Mouse (Mus musculus): ENCODE measurements at regions not wholly inside any gene's neighbourhood (a gene's known extent, or its start where the extent isn't known, plus 50 kb on each side); places are given as distances from the start of the nearest gene placed in this dataset.
"Not testable (repeated sequence)": the region's sequence is repeated elsewhere in the genome, so short reads cannot be mapped to it uniquely, and the experiment has no call there.

DNA sequence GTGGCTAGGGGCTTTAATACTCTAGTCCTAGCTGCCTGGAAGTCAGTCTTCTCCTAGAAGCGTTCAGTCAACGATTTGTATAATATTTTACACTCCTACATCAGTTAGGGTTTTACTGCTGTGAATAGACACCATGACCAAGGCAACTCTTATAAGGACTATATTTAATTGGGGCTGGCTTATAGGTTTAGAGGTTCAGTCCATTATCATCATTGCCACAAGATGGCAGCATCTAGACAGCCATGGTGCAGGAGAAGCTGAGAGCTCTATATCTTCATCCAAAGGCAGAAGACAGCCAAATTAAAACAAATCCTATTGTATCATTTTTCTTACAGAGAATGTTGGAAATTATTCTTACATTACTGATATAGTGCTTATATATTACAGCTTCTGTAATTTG lies 167.0 kb upstream of the Ndn start:
- ChIA-PET POLR2A (no interaction called here), CTCF (interaction anchor here in 3 of 4 experiments (0.6 to 1.7 kb wide), 5 partner anchors 18 to 221 kb away, joined by 3 to 6 read pairs (median 4); no protein-coding TSS in a partner anchor)

GRCm38 (mm10) chr7:62208529-62208928 lies 137.8 kb upstream of the Ndn start:
- POLR2A ChIA-PET = no interaction called here
- CTCF ChIA-PET = interaction anchor here in 1 of 4 experiments (0.6 kb wide), 1 partner anchor 453 kb away, joined by 3 read pairs; no protein-coding TSS in a partner anchor

GRCm38 (mm10) chr7:62209117-62209700 lies 137.2 kb upstream of the Ndn start:
- CTCF ChIA-PET = interaction anchor here (0.6 to 1.1 kb wide), 16 partner anchors 16 to 454 kb away, joined by 3 to 16 read pairs (median 4); partner anchors contain the start of gene Mkrn3 (in 1 of the 4)
- POLR2A ChIA-PET = interaction anchor here in 2 of 4 experiments (0.6 kb wide), 2 partner anchors 77 to 1728 kb away, joined by 5 to 6 read pairs; no protein-coding TSS in a partner anchor

GRCm38 (mm10) chr7:62225184-62225583 lies 121.2 kb upstream of the Ndn start:
- CTCF ChIA-PET = interaction anchor here in 1 of 4 experiments (0.7 to 1.5 kb wide), 2 partner anchors 16 to 175 kb away, joined by 4 to 6 read pairs; no protein-coding TSS in a partner anchor
- POLR2A ChIA-PET = no interaction called here

DNA sequence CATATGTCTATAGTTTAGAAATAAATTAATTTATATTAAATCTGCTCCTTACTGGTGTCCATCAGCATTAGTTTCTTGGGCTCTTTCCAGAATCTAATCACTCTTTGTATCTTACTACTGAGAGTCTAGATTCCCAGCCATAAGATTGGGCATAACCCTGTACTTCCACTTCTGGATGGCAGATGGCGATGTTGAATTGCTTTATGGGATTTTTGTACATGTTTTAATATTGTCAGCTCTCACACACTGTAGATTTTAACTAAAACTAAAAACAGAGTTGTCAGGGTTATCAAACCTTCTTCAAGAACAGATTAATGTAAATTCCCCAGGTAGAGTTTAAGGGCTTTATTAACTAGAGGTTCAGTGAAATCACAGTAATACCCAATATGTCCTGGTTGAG lies 118.6 kb upstream of the Ndn start:
- ChIA-PET CTCF (interaction anchor here in 2 of 4 experiments (0.6 to 1.0 kb wide), 2 partner anchors 149 kb away, joined by 3 to 4 read pairs; partner anchors contain the start of gene Magel2 (in 2 of the 2)), POLR2A (no interaction called here)

DNA sequence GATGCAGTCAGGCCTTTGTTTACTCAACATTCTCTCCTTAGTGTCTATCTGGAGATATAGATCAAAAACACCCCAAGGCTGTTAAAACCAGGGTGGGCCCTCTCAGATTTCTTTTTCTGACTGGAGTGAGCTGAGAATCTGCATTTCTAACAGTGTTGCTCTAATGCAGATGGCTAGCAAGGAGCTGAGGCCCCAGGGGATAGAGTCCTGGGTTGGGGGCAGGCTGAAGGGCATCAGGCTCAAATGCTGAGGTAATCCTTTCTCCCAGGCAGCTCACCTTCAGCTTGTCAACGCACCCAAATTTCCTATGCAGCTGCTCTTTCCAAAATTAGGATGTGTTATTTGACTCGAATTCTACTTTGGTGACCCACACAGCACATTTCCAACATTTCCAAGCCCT lies 115.7 kb upstream of the Ndn start:
- POLR2A ChIA-PET = interaction anchor here in 3 of 4 experiments (1.2 to 2.3 kb wide), 3 partner anchors 146 to 151 kb away, joined by 3 to 9 read pairs (median 7); partner anchors contain the start of gene Magel2 (in 2 of the 3)
- CTCF ChIA-PET = interaction anchor here (0.6 to 1.7 kb wide), 11 partner anchors 21 to 170 kb away, joined by 3 to 9 read pairs (median 4); partner anchors contain the start of gene Magel2 (in 4 of the 4)

- ChIA-PET POLR2A (interaction anchor here in 3 of 4 experiments (1.2 to 2.3 kb wide), 3 partner anchors 146 to 150 kb away, joined by 3 to 9 read pairs (median 7); partner anchors contain the start of gene Magel2 (in 2 of the 3)), CTCF (interaction anchor here in 3 of 4 experiments (0.6 to 1.7 kb wide), 12 partner anchors 22 to 203 kb away, joined by 3 to 8 read pairs (median 4); partner anchors contain the start of gene Magel2 (in 3 of the 3))
Measured at GRCm38 (mm10) chr7:62231120-62231574, 115.2 kb upstream of the Ndn start.

GRCm38 (mm10) chr7:62232076-62232475 lies 114.3 kb upstream of the Ndn start:
- ChIA-PET CTCF (interaction anchor here in 1 of 4 experiments (0.8 to 1.2 kb wide), 3 partner anchors 145 to 202 kb away, joined by 3 to 4 read pairs (median 3); partner anchors contain the start of gene Magel2), POLR2A (no interaction called here)

GRCm38 (mm10) chr7:62234037-62234436 lies 112.3 kb upstream of the Ndn start:
- CTCF ChIA-PET = interaction anchor here in 1 of 4 experiments (0.6 kb wide), 1 partner anchor 258 kb away, joined by 3 read pairs; no protein-coding TSS in a partner anchor
- POLR2A ChIA-PET = no interaction called here

DNA sequence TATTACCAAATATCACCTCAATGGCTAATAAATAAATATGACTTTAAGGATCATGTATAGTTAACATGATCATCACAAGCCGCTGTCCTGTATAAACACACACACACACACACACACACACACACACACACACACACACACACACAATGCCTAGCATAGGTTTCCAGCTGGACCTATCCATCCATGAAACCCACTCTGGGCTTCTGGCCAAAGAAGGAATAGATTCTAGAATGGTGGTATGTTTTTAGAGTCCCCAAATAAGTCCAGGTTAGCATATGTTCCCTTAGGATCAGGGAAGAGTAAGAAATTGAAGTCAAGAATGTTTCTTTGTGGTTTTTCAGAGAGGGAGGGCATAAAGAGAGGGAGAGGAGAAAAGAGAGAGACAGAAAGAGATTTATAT lies 110.6 kb upstream of the Ndn start:
- ChIA-PET POLR2A (no interaction called here), CTCF (no interaction called here)

DNA sequence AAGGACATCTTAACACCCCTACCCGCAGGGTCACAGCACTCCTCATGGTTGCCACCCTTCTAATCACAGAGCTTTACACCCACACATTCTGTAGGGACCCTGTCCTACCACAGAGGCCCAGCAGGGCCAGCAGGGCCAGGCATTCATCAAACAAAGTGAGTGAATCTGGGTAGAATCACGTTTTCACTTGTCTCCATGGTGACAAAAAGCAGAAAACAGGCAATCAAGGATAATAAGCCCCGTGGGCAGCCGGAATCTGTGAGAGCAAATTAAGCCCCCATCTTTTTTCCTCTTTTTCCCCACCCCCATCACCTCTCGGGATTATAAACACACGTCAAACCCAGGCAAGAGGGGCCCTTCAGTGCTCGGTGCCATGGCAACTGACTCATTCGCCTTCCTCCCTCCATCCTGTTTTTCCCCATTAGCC lies 84.7 kb upstream of the Ndn start:
- ChIA-PET CTCF (no interaction called here), POLR2A (no interaction called here)

- CTCF ChIA-PET = interaction anchor here in 1 of 4 experiments (0.7 kb wide), 1 partner anchor 18 kb away, joined by 8 read pairs; no protein-coding TSS in a partner anchor
- POLR2A ChIA-PET = not testable (repeated sequence)
Measured at GRCm38 (mm10) chr7:62262174-62262573, 84.2 kb upstream of the Ndn start.

DNA sequence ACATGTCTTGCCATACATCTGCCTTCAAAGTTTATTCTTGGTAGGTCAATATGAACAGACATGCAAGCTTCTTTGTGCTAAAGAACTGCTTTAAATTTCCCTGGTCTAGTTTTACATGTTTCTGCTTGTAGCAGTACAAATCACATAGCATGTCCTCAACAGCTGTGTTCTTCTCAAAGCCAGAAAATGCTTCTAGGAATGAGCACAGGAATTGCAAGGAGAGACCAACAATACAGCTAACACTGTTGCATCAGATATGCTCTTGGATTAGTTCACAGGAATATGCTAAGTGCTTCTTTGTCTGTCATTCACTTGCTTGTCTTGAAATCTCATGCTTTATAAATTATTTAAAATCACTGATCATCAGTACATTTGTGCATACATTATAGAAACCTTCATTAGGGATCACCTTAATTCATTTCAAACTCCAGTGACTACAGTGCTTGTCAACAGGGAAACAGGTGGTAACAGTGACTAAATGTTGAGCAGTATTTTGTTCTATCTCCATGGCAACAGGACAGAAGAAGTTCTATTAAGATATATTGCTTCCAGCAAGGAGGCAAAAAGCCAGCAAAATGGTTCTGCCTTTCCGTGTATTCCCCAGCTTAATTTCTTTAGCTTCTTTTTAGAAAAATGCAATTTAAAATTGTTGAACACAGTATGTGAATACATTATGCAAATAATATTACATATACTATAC lies 77.1 kb upstream of the Ndn start:
- CTCF ChIA-PET = no interaction called here
- POLR2A ChIA-PET = no interaction called here

DNA sequence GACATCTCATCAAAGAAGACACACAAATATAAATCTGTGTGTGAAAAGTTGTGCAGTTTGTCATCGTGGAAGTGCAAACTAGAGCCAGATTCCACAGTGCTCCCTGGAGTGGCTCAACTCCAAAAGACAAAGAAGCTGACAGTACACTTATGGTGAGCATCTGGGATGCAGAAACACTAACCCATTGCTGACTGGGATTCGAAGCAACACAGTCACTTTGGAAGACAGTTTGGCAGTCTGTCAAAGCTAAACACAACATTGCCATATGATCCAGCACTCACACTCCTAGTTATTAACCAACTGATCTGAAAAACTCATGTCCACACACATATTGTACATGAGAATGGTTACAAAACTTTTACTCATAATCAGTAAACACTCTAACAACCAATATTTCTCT lies 70.2 kb upstream of the Ndn start:
- ChIA-PET POLR2A (no interaction called here), CTCF (no interaction called here)

GRCm38 (mm10) chr7:62278492-62278891 lies 67.9 kb upstream of the Ndn start:
- CTCF ChIA-PET = no interaction called here
- POLR2A ChIA-PET = no interaction called here

- POLR2A ChIA-PET = no interaction called here
- CTCF ChIA-PET = no interaction called here
Measured at GRCm38 (mm10) chr7:62279022-62279421, 67.3 kb upstream of the Ndn start.
